Mouse (Mus musculus) heart, adult 8-10 months (tissue): ENCODE results near the gene Gata1. TPM values are rescaled to one million over a fixed set of nuclear protein-coding genes. Genes with fewer than 3 reads are reported as not detected.
"Not testable (repeated sequence)": the region's sequence is repeated elsewhere in the genome, so short reads cannot be mapped to it uniquely, and the experiment has no call there.

ENCODE experiments used
- DNase-seq: peaks from one replicate; pipeline ENCODE4 v3.0.0; 2022; ENCODE audit warnings: low spot score
- total RNA-seq, 4 experiments: library from RNA; stranded (reverse); gene quantifications; 2 replicates each; pipeline ENCODE4 v1.2.4; 2022

Gata1 gene
- total RNA-seq, 4 experiments from 2014 or later: 0.32 TPM; not detected in 3

DNA sequence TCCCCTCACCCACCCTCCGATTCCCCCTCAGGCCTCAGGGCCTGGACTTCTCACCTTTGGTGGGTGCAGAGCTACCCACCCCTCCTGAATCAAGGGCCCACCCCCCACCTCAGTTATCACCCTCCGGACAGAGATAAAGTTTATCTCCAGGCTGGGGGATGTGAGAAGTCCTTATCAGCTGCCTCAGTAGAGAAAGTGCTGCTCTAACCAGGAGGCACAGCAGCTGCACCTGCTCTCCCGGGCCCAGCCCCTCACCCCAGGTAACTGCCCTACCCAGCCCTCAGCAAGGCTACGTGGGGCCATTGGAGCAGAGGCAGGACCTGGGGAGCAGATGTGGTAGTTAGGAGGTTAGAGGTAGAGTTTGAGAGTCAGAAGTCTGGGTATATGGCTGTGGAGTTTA, 11.7 kb downstream of the Gata1 start:
- DNase-seq: no peak

- no peak for DNase-seq
Observed at GRCm38 (mm10) chrX:7963829-7964626, 13.8 kb downstream of the Gata1 start.

- no peak for DNase-seq
Observed at GRCm38 (mm10) chrX:7958868-7959267, 19.0 kb downstream of the Gata1 start.

DNA sequence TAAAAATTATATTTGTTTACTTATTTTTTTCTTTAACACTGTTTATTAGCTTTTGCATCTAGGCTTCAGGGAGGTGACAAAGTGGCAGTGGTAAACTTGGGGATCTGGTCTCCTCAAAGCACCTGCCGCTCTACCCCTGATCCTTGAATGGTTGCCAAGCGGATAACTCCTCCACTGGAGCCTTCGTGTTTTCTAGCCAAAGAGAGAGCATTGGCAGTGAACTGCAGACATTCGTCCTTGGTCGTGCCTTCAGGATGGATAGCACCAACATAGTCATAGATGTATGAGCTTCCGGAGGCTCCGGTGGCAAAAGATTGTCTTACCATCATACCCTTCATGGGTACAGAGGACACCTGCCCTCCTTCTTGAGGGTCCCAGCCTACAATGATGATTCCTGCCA, 27.8 kb downstream of the Gata1 start:
- no peak for DNase-seq

GRCm38 (mm10) chrX:7947900-7948492, 29.9 kb downstream of the Gata1 start:
- peak; percentile 93 for DNase-seq

GRCm38 (mm10) chrX:7947108-7947899, 30.6 kb downstream of the Gata1 start, which contains the start of gene Hdac6:
Gene Hdac6 (minus strand): TSS chrX:7947889.
- no peak for DNase-seq

DNA sequence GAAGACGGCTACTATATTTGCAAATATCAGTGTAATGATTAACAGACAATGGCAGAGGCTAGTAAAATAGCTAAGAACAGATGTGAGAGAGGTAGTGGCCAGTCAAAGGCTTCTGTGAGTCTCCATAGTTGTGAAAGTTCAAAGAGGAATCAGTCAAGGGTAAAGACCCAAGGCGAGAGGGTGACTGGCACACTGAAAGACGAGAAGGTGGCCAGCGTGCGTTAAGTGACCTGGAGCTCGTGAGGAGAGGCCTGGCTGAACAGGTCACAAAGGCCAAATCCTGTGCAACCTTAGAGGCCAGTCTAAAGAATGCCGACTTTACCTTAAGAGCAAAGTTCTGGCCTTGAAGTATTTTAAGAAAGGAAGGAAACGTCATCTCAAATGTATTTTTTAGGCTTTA, 32.3 kb downstream of the Gata1 start:
- DNase-seq: no peak

GRCm38 (mm10) chrX:7937667-7938066, 40.2 kb downstream of the Gata1 start:
- no peak for DNase-seq

GRCm38 (mm10) chrX:7936874-7937273, 41.0 kb downstream of the Gata1 start:
- DNase-seq: no peak

GRCm38 (mm10) chrX:7928270-7928790, 49.5 kb downstream of the Gata1 start, which contains the start of gene Eras:
Gene Eras (minus strand): TSS chrX:7928607.
- DNase-seq: no peak

- no peak for DNase-seq
Observed at GRCm38 (mm10) chrX:7927116-7927515, 50.8 kb downstream of the Gata1 start.

DNA sequence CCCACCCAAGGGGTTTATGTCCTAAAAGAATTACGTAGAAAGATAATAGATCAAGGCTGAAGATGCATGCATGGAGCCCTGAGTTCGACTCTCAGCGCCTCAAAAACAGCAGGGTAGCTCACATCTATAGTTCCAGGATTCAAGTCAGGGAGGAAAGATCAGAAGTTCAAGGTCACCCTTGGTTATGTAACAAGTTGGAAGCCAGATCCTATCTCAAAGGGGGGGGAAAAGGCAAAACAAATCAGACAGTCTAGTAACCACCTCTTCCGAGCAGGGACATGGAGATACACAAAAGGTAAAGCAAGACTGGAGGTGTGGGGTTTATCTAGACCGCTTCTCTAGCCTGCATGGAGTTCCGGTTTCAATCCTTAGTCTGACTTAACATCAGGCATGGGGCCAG, 51.6 kb downstream of the Gata1 start:
- no peak for DNase-seq

- no peak for DNase-seq
Observed at GRCm38 (mm10) chrX:7922032-7922431, 55.8 kb downstream of the Gata1 start.

DNA sequence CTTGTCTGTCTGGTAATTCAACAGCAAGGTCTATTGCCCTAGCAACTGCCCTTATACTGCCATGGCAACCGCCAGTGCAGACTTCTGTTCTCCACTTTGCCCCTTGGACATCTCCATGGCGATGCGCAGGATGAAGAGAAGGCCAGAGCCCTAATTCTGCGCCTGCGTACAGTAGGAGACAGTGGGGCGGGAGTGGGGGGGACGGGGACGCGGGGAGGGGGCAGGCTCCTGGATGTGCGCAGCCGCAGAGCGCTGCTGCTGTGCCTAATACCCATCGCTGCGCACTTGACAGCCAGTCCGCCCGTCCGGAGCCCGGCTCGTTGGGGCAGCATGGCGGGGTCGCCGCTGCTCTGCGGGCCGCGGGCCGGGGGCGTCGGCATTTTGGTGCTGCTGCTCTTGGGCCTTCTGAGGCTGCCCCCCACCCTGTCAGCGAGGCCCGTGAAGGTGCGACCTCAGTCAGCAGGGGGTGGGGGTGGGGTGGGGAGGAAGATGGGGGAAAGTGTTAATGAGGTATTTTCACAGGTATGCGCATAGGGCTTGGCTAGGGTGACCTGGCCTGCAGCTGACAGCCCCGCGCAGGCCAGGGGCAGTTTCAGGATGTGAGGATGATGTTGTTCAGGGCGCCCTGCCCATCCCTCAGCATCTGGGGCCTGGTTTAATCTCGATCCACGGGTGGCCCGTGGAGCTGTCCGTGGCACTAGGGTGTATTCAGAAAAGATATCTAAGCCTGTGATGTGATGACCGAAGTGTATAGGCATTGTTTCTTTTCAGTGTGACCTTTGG, 58.1 kb downstream of the Gata1 start, which contains the start of gene Pcsk1n:
Gene Pcsk1n, plus strand, starts transcription at position 222 of the 783 bp plus-strand sequence.
- DNase-seq: no peak

GRCm38 (mm10) chrX:7917960-7918359, 59.9 kb downstream of the Gata1 start:
- DNase-seq: not testable (repeated sequence)

DNA sequence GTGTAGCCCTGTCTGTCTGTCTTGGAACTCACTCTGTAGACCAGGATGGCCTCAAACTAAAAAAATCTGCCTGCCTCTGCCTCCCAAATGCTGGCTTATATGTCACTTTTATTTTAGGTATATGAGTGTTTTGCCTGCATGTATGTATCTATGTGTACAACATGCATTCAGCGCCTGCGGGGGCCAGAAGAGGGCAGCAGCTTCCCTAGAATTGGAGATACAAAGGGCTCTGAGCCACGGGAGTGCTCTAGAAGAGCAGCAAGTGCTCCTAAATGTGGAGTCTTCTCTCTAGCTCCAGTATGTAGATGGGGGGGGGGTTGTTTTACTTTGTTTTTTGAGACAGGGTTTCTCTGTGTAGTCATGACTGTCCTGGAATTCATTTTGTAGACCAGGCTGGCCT, 62.2 kb downstream of the Gata1 start:
- DNase-seq: not testable (repeated sequence)

DNA sequence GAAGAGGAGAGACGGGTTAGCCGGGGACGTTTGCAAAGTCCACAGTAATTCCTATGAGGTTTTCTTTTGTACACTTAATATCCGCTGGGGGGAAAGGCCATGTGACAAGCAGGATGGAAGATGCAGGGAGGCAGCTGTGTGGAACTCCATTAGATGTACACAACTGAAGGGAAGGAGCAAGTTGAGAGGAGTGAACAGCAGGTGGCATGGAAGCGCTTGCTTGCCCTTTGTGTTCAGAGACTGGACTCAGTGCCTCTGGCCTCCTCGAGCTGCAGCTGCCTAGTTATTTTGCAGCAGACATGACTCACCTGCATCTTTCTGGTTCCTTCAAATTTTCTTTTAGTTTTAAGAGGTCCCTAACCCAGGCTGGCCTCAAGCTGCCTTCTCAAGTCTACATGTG, 67.4 kb downstream of the Gata1 start:
- no peak for DNase-seq
